Mouse (Mus musculus): ENCODE measurements around the gene Oprd1.

The Oprd1 gene

GRCm38 (mm10) chr4:132144080-132144841, at the start of gene Oprd1:
Gene Oprd1 (minus strand): TSS chr4:132144486.
- in situ Hi-C loops (cut with MboI, MseI), result no loop called here

DNA sequence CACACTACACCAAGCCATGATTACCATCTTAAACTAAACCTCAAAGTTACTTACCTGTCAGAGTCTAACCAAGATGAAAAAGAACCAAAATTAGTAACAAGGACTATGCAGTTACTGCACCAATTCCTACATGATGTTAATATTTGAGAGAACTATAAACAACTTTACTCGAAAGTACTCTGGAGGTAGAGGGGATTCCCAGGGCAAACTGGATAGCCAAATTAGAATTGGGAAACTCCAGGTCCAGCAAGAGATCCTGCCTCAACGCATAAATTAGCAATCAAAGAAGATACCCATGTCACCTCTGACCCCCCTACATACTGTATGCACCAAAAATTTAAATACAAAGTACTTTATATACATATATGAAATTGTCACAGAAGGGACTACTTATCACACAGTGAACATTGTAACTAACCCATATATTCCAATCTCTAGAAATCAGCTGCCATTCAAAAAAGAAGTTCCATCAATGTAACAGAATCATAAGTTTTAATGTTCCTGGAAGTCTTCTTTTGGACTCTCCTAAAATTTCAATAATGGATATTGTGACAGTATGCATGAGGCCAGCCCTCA, 43.6 kb upstream of the Oprd1 start:
- in situ Hi-C loops (cut with MboI, MseI), result no loop called here

DNA sequence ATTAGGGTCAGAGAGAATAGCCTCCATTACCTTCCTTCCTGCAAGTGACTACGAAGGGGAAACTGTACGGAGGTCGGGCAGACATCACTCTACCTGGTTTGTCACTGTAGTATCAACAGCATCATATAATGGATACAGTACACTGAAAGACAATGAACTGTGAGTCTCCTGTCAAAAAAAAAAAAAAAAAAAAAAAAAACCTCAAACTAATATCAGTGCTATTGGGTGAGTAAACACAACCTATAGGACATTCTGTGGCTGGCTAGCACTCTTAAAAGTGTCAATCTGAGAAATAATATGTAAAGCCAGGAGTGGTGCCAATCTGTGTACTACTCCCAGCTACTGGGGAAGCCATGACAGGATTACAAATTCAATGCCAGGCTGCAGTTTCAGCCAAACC, 38.9 kb upstream of the Oprd1 start:
- in situ Hi-C loops (cut with MboI, MseI), result no loop called here

- in situ Hi-C loops (cut with MboI, MseI), result no loop called here
Measured at GRCm38 (mm10) chr4:132181721-132182658, 37.7 kb upstream of the Oprd1 start.

- in situ Hi-C loops (cut with MboI, MseI), result no loop called here
Measured at GRCm38 (mm10) chr4:132180710-132181109, 36.4 kb upstream of the Oprd1 start.

- in situ Hi-C loops (cut with MboI, MseI), result loop anchor here (5.0 kb wide), 1 partner anchor 86 kb away; no protein-coding TSS in a partner anchor
Measured at GRCm38 (mm10) chr4:132178630-132179059, 34.4 kb upstream of the Oprd1 start.

- in situ Hi-C loops (cut with MboI, MseI), result loop anchor here (5.0 kb wide), 1 partner anchor 84 kb away; no protein-coding TSS in a partner anchor
Measured at GRCm38 (mm10) chr4:132176474-132176873, 32.2 kb upstream of the Oprd1 start.

DNA sequence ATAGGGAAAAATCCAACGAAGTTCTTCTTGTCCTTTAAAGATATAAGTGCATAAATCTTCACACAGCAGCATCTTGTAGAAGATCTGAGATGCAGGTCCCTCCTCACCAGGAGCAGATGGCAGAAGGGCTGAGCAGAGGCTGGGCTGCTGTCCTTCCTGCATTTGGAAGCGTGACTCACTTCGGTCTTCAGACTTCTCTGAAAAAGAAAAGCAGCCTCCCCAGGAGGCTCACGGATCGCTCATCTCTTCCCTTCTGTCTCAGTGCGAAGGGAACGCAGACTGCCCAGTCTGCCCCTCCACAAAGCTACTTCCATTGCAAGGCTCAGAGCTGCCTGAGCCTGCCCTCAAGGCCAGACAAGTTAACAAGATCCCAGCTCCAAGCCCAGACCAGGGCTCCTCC, 26.6 kb upstream of the Oprd1 start:
- in situ Hi-C loops (cut with MboI, MseI), result loop anchor here (25.0 kb wide), 1 partner anchor 1784 kb away; no protein-coding TSS in a partner anchor

- in situ Hi-C loops (cut with MboI, MseI), result loop anchor here (25.0 kb wide), 1 partner anchor 1782 kb away; no protein-coding TSS in a partner anchor
Measured at GRCm38 (mm10) chr4:132169761-132170160, 25.5 kb upstream of the Oprd1 start.

DNA sequence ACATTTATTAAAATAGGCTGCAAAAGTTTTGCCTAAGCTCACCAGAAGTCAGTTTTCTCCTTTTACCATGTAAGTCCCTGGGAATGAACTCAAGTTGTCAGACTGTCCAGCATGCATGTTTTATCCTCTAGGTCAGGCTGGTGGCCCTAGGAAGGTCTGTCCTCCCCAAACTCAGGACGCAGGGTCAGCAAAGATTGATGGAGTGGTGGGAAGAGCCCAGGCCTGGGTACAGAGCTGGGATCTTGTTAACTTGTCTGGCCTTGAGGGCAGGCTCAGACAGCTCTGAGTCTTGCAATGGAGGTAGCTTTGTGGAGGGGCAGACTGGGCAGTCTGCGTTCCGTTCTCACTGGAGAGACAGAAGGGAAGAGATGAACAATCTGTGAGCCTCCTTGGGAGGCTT, 25.0 kb upstream of the Oprd1 start:
- in situ Hi-C loops (cut with MboI, MseI), result loop anchor here (25.0 kb wide), 1 partner anchor 1782 kb away; no protein-coding TSS in a partner anchor

GRCm38 (mm10) chr4:132167436-132167835, 23.1 kb upstream of the Oprd1 start:
- in situ Hi-C loops (cut with MboI, MseI), result loop anchor here (25.0 kb wide), 1 partner anchor 1780 kb away; no protein-coding TSS in a partner anchor

GRCm38 (mm10) chr4:132166350-132167290, 22.3 kb upstream of the Oprd1 start:
- in situ Hi-C loops (cut with MboI, MseI), result loop anchor here (25.0 kb wide), 1 partner anchor 1779 kb away; no protein-coding TSS in a partner anchor

DNA sequence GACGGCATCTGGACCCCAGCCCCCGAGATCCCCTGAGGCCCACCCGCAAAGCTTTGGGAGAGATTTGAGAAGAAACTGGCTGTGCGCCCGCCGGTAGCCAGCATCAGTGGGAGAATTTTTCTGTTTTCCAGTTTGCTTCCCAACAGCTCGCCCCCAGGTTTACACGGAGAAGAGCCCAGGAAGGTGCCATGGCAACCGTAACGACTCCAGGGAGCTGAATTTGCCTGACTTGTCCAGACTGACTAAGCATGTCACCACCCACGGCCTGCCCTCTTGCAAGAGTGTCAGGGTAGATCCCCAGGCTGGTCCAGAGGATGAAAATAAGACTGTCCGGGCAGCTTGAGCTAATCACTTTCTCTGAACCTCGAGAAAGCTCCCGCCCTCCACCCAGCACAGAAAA, 21.4 kb upstream of the Oprd1 start:
- in situ Hi-C loops (cut with MboI, MseI), result loop anchor here (25.0 kb wide), 1 partner anchor 1778 kb away; no protein-coding TSS in a partner anchor

DNA sequence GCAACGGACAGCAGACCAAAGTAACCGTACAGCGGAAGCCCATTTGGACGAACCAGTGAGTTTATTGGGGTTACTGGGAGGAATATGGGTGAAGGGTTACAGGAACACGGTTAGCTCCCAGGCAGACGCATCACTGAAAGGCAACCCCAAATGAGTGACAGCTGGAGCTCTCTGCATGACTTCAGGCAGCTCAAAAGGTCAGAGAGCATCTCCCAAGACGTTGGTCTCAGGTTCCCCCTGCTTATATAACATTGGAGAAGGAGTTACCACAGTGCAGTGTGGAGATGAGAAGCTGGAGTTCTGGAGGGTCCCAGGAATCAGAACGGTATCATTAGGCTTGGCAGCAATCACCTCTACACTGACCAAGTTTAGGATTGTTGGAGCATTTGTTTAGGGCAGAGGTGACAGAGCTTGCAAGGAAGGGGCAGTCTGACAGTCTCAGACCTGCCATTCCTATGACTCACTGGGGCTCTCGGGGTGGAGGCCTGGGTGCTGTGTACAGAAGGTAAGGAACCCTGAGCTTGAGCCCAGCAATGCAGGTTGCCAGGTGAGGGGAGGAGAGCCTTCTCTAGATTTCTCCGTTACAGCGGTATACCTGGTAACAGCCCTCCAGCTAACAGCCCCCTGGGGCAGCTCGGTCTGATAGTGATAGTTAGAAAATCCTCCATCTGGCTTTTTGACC, 12.8 kb upstream of the Oprd1 start:
- in situ Hi-C loops (cut with MboI, MseI), result loop anchor here (25.0 kb wide), 1 partner anchor 1770 kb away; no protein-coding TSS in a partner anchor

- in situ Hi-C loops (cut with MboI, MseI), result loop anchor here (25.0 kb wide), 1 partner anchor 1768 kb away; no protein-coding TSS in a partner anchor
Measured at GRCm38 (mm10) chr4:132154877-132155670, 10.8 kb upstream of the Oprd1 start.

- in situ Hi-C loops (cut with MboI, MseI), result loop anchor here (25.0 kb wide), 1 partner anchor 1764 kb away; no protein-coding TSS in a partner anchor
Measured at GRCm38 (mm10) chr4:132151673-132152072, 7.4 kb upstream of the Oprd1 start.

DNA sequence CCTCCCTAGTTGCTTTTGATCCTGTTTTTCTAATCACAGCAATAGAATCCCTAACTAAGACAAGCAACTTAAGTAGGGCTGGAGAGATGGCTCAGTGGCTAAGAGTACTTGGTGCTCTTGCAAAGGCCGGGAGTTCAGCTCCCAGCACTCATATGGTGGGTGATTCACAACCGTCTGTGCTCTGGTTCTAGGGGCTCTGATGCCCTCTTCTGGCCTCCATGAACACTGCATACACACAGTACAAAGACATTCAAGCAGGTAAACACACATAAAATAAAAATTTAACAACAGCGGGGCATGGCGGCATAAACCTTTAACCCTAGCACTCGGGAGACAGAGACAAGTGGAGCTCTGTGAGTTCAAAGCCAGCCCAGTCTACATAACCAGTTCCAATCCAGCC, 1.9 kb upstream of the Oprd1 start:
- in situ Hi-C loops (cut with MboI, MseI), result no loop called here

GRCm38 (mm10) chr4:132145092-132145491, 806 bp upstream of the Oprd1 start:
- in situ Hi-C loops (cut with MboI, MseI), result no loop called here

DNA sequence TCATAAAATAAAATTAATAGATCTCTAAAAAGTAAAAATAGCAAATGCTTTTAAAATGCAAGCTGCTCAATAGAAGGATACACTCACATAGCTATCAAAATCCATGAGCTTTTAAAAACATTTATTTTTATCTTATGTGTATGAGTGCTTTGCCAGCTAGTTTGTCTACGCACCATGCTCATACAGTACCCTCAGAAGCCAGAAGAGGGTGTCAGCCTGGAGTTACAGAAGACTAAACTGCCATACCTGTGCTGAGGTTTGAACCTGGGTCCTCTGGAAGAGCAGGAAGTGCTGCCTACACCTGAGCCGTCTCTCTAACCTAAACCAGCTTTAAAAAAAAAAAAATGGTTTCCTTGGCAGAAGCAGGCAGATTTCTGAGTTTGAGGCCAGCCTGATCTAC, 5.6 kb downstream of the Oprd1 start:
- in situ Hi-C loops (cut with MboI, MseI), result no loop called here
